Mouse (Mus musculus) kidney, embryonic 16.5 days (tissue): ENCODE data around the gene Plekha6. TPM values are rescaled to one million over a fixed set of nuclear protein-coding genes. Genes with fewer than 3 reads are reported as not detected.
A peak's percentile ranks its signal among the peaks of the same experiment; 100 is the strongest.

Experiments
- ATAC-seq: fragments of 200-750 bp; cut with Nextera tagmentation; 2 replicates; pipeline ENCODE4 v1.8.0; 2017; ENCODE audit warnings: moderate TSS enrichment; ENCODE audit not compliant: low FRiP score, low TSS enrichment
- H3K27ac ChIP-seq: fragments of 300-500 bp; sonication (generic); 2 replicates; pipeline ENCODE4 v1.5.1; 2014; ENCODE audit warnings: low read length
- H3K27me3 ChIP-seq: fragments of 300-500 bp; sonication (generic); 2 replicates; pipeline ENCODE4 v1.6.1; 2014; ENCODE audit warnings: low read length, control low read depth, mixed read lengths; ENCODE audit not compliant: insufficient read depth
- H3K36me3 ChIP-seq: fragments of 300-500 bp; sonication (generic); 2 replicates; pipeline ENCODE4 v1.6.1; 2014; ENCODE audit warnings: low read length, control low read depth, mixed read lengths; ENCODE audit not compliant: insufficient read depth
- H3K4me1 ChIP-seq: fragments of 300-500 bp; sonication (generic); 2 replicates; pipeline ENCODE4 v1.6.1; 2014; ENCODE audit warnings: low read length, control low read depth, mixed read lengths; ENCODE audit not compliant: insufficient read depth
- H3K4me2 ChIP-seq: fragments of 300-500 bp; sonication (generic); replicated peaks from 2 replicates; pipeline ENCODE4 v1.6.1; 2014; ENCODE audit warnings: low read depth, low read length
- H3K4me3 ChIP-seq: fragments of 300-500 bp; sonication (generic); 2 replicates; pipeline ENCODE4 v1.5.1; 2014; ENCODE audit warnings: mild to moderate bottlenecking, low read length
- H3K9ac ChIP-seq: fragments of 300-500 bp; sonication (generic); replicated peaks from 2 replicates; pipeline ENCODE4 v1.6.1; 2014; ENCODE audit warnings: low read length
- H3K9me3 ChIP-seq: fragments of 300-500 bp; sonication (generic); 2 replicates; pipeline ENCODE4 v1.6.1; 2016; ENCODE audit warnings: low read length, control low read depth
- WGBS: fragments of 180-500 bp; shearing (Covaris S2); extraction: QIAGEN DNeasy Blood & Tissue Kit; methylation state at CpG from one replicate; pipeline ENCODE4 v1.1.7; 2014; 5-methylcytosine and 5-hydroxymethylcytosine counted together
- polyA plus RNA-seq: library from polyadenylated mRNA; unstranded; fragments of >200 nt; fragmentation: Nextera tagmentation; extraction: Ambion mirVana; gene quantifications from 2 replicates; pipeline ENCODE4 v1.2.1, GENCODE M21; 2015

Plekha6 gene
- polyA plus RNA-seq, 1 experiment from 2014 or later: 9.7 TPM

GRCm38 (mm10) chr1:133314364-133314763, 150.4 kb downstream of the Plekha6 start:
- WGBS: 19% methylated on average over 8 of the region's 8 CpGs
- H3K4me1 ChIP-seq: peaks cover 15% of the 10 kb centered on the region
- H3K27ac ChIP-seq: no peak overlapping the region
- no peak overlapping the region for H3K9ac ChIP-seq
- no peaks in the 10 kb centered on the region for H3K27me3 ChIP-seq
- no peak for ATAC-seq
- peaks cover 6% of the 10 kb centered on the region; the same call in 1 of the 2 replicates for H3K9me3 ChIP-seq
- H3K4me2 ChIP-seq: no peak overlapping the region
- H3K36me3 ChIP-seq: no peaks in the 10 kb centered on the region
- no peak overlapping the region for H3K4me3 ChIP-seq

DNA sequence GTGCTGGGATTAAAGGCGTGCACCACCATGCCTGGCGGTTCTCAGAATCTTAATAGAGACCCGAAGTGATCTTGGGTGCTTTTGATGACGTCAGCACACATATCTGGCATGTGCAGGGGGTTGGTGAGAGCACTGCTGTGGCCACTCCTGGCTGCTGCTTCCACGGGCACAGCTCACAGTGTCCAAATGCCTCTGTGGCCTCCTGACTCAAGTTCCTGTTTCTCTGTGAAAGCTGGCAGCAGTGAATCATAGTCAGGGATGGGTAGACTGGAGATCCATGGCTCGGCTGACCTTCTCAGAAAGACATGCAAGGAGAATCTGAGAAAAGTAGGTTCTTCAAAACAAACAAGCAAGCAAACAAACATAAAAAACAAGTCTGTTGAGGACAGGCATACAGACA, 151.8 kb downstream of the Plekha6 start:
- H3K36me3 ChIP-seq: no peaks in the 10 kb centered on the region
- H3K4me3 ChIP-seq: no peak overlapping the region
- H3K9ac ChIP-seq: no peak overlapping the region
- H3K27ac ChIP-seq: no peak overlapping the region
- no peak overlapping the region for H3K4me2 ChIP-seq
- peaks cover 6% of the 10 kb centered on the region; the same call in 1 of the 2 replicates for H3K9me3 ChIP-seq
- peaks cover 8% of the 10 kb centered on the region; the same call in 1 of the 2 replicates for H3K4me1 ChIP-seq
- 81% methylated on average over 6 of the region's 6 CpGs for WGBS
- no peak for ATAC-seq
- no peaks in the 10 kb centered on the region for H3K27me3 ChIP-seq

GRCm38 (mm10) chr1:133316577-133316976, 152.6 kb downstream of the Plekha6 start:
- ATAC-seq: no peak
- Histone ChIP-seq H3K4me3 (no peak overlapping the region), H3K4me1 (peaks cover 6% of the 10 kb centered on the region; the same call in 1 of the 2 replicates), H3K9ac (no peak overlapping the region), H3K27ac (no peak overlapping the region), H3K4me2 (no peak overlapping the region), H3K36me3 (no peaks in the 10 kb centered on the region), H3K9me3 (peaks cover 6% of the 10 kb centered on the region; the same call in 1 of the 2 replicates), H3K27me3 (no peaks in the 10 kb centered on the region)
- WGBS: 77% methylated on average over 4 of the region's 4 CpGs

DNA sequence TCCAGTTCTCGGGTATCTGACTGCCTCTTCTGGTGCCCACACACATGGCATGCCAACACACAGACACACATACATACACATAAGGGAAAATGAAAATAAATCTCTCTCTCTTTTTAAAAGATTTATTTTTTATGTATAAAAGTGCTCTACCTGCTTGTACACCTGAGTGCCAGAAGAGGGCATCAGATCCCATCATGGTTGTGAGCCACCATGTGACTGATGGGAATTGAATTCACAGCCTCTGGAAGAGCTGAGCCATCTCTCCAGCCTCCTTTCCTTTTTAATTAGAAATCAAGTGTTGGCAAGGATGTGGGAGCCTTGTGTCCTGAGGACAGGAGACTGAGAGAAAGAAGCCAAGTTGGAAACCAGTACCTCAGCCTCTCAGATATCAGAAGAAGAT, 153.1 kb downstream of the Plekha6 start:
- H3K36me3 ChIP-seq: no peaks in the 10 kb centered on the region
- H3K9me3 ChIP-seq: peaks cover 6% of the 10 kb centered on the region; the same call in 1 of the 2 replicates
- H3K4me2 ChIP-seq: no peak overlapping the region
- no peak overlapping the region for H3K9ac ChIP-seq
- H3K4me3 ChIP-seq: no peak overlapping the region
- no peak for ATAC-seq
- no peak overlapping the region for H3K27ac ChIP-seq
- no peaks in the 10 kb centered on the region for H3K27me3 ChIP-seq
- WGBS: 86% methylated on average over 1 of the region's 1 CpGs
- H3K4me1 ChIP-seq: peaks cover under 1% of the 10 kb centered on the region; the same call in 1 of the 2 replicates

- no peak within 1 kb of the TSS for H3K4me3 ChIP-seq
- WGBS: 84% methylated on average over 13 of the region's 13 CpGs
- ATAC-seq: no peak
- H3K36me3 ChIP-seq: no peaks in the 10 kb centered on the region
- no peaks in the 10 kb centered on the region; the same call in 1 of the 2 replicates for H3K4me1 ChIP-seq
- no peak within 1 kb of the TSS for H3K27ac ChIP-seq
- no peaks in the 10 kb centered on the region for H3K27me3 ChIP-seq
- no peak within 1 kb of the TSS for H3K4me2 ChIP-seq
- no peak within 1 kb of the TSS for H3K9ac ChIP-seq
- H3K9me3 ChIP-seq: peaks cover 6% of the 10 kb centered on the region; the same call in 1 of the 2 replicates
Measured at GRCm38 (mm10) chr1:133321267-133321925, 157.4 kb downstream of the Plekha6 start, which contains the start of gene Kiss1. Gene Kiss1 (plus strand): TSS chr1:133321875.

- H3K36me3 ChIP-seq: no peaks in the 10 kb centered on the region
- peak; percentile 52; the same call in 1 of the 2 replicates for ATAC-seq
- 41% methylated on average over 5 of the region's 5 CpGs for WGBS
- H3K27ac ChIP-seq: no peak overlapping the region
- H3K9me3 ChIP-seq: peaks cover 2% of the 10 kb centered on the region; the same call in 1 of the 2 replicates
- H3K4me1 ChIP-seq: no peaks in the 10 kb centered on the region; the same call in 1 of the 2 replicates
- H3K4me2 ChIP-seq: no peak overlapping the region
- H3K9ac ChIP-seq: no peak overlapping the region
- H3K27me3 ChIP-seq: peaks cover 10% of the 10 kb centered on the region; the same call in 1 of the 2 replicates
- H3K4me3 ChIP-seq: no peak overlapping the region
Measured at GRCm38 (mm10) chr1:133323333-133323732, 159.3 kb downstream of the Plekha6 start.

- Histone ChIP-seq H3K4me3 (no peak overlapping the region), H3K27me3 (peaks cover 33% of the 10 kb centered on the region), H3K9ac (no peak overlapping the region), H3K36me3 (no peaks in the 10 kb centered on the region), H3K27ac (no peak overlapping the region), H3K9me3 (no peaks in the 10 kb centered on the region), H3K4me1 (no peaks in the 10 kb centered on the region; the same call in 1 of the 2 replicates), H3K4me2 (no peak overlapping the region)
- 62% methylated on average over 8 of the region's 8 CpGs for WGBS
- ATAC-seq: no peak
Measured at GRCm38 (mm10) chr1:133325951-133326350, 161.9 kb downstream of the Plekha6 start.

DNA sequence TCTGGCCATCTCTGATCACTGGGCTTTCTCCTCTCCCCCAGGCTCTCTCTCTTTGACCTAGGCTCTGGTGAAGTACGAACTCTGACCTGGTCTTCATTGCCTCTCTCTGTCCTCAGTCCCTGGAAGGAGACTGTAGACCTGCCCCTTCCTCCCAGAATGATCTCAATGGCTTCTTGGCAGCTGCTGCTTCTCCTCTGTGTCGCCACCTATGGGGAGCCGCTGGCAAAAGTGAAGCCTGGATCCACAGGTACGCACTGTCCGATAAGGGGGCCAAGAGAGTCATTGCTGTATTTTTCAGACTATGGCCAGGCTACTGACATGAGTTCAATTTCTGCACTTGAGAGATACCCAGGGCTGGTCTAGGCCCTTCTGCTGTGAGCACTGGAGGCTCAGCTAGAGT, 163.1 kb downstream of the Plekha6 start:
- no peak overlapping the region for H3K4me3 ChIP-seq
- H3K27me3 ChIP-seq: peaks cover 33% of the 10 kb centered on the region
- no peaks in the 10 kb centered on the region for H3K9me3 ChIP-seq
- no peaks in the 10 kb centered on the region; the same call in 1 of the 2 replicates for H3K4me1 ChIP-seq
- H3K36me3 ChIP-seq: no peaks in the 10 kb centered on the region
- WGBS: 64% methylated on average over 5 of the region's 5 CpGs
- no peak overlapping the region for H3K9ac ChIP-seq
- no peak overlapping the region for H3K27ac ChIP-seq
- no peak overlapping the region for H3K4me2 ChIP-seq
- ATAC-seq: no peak

DNA sequence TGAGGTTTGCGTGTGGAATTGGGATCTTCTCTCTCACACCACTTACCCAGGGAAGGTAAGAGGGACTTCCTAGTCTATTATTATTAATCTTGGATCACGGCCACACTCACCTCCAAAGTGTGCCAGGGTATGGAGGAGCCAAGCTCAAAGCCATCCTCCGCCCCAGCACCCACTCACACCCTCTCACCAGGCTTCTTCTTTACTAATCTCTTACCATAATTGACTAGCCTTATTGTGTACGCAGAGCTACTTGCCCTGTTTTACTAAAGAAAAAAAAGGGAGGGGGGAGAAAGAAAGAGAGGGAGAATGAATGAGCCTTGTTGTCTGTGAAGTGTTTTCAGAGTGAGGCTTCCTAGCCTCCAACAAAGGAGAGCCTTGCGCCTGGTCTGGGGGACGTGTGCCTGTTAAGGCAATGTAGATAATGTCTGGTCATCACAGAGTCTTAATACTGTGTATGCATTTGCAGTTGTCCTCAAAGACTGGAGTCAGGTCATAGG, 164.3 kb downstream of the Plekha6 start:
- H3K9me3 ChIP-seq: no peaks in the 10 kb centered on the region
- H3K27me3 ChIP-seq: peaks cover 33% of the 10 kb centered on the region
- WGBS: 89% methylated on average over 6 of the region's 6 CpGs
- H3K36me3 ChIP-seq: no peaks in the 10 kb centered on the region
- no peak overlapping the region for H3K27ac ChIP-seq
- no peak overlapping the region for H3K4me3 ChIP-seq
- no peak overlapping the region for H3K4me2 ChIP-seq
- no peak overlapping the region for H3K9ac ChIP-seq
- no peak for ATAC-seq
- no peaks in the 10 kb centered on the region; the same call in 1 of the 2 replicates for H3K4me1 ChIP-seq
